Mouse (Mus musculus) heart, embryonic 15.5 days (tissue): ENCODE data around the gene Slc12a9. TPM values are rescaled to one million over a fixed set of nuclear protein-coding genes. Genes with fewer than 3 reads are reported as not detected.

Experiments
- ATAC-seq: fragments of 200-750 bp; cut with Nextera tagmentation; replicated peaks from 2 replicates; pipeline ENCODE4 v1.8.0; 2017; ENCODE audit warnings: low read depth, moderate TSS enrichment; ENCODE audit not compliant: insufficient number of reproducible peaks, insufficient read depth, low FRiP score
- H3K27ac ChIP-seq: fragments of 300-500 bp; sonication (generic); 2 replicates; pipeline ENCODE4 v1.5.1; 2015; ENCODE audit warnings: mild to moderate bottlenecking, inconsistent platforms
- H3K27me3 ChIP-seq: fragments of 300-500 bp; sonication (generic); 2 replicates; pipeline ENCODE4 v1.6.1; 2015; ENCODE audit warnings: inconsistent platforms
- H3K36me3 ChIP-seq: fragments of 300-500 bp; sonication (generic); 2 replicates; pipeline ENCODE4 v1.6.1; 2015; ENCODE audit warnings: mild to moderate bottlenecking, inconsistent platforms
- H3K4me1 ChIP-seq: fragments of 300-500 bp; sonication (generic); replicated peaks from 2 replicates; pipeline ENCODE4 v1.6.1; 2015; ENCODE audit warnings: inconsistent platforms
- H3K4me2 ChIP-seq: fragments of 300-500 bp; sonication (generic); 2 replicates; pipeline ENCODE4 v1.6.1; 2015; ENCODE audit warnings: inconsistent platforms, mild to moderate bottlenecking, moderate library complexity
- H3K4me3 ChIP-seq: fragments of 300-500 bp; sonication (generic); 2 replicates; pipeline ENCODE4 v1.5.1; 2015; ENCODE audit warnings: mild to moderate bottlenecking, inconsistent platforms
- H3K9ac ChIP-seq: fragments of 300-500 bp; sonication (generic); 2 replicates; pipeline ENCODE4 v1.6.1; 2015; ENCODE audit warnings: mild to moderate bottlenecking, inconsistent platforms
- H3K9me3 ChIP-seq: fragments of 300-500 bp; sonication (generic); replicated peaks from 2 replicates; pipeline ENCODE4 v1.6.1; 2016; ENCODE audit warnings: inconsistent platforms
- WGBS: fragments of 180-500 bp; shearing (Covaris S2); methylation state at CpG from one replicate; pipeline ENCODE4 v1.1.7; 2015; ENCODE audit warnings: mixed read lengths; 5-methylcytosine and 5-hydroxymethylcytosine counted together
- polyA plus RNA-seq: library from polyadenylated mRNA; unstranded; fragments of >200 nt; fragmentation: Nextera tagmentation; extraction: Ambion mirVana; gene quantifications from 2 replicates; pipeline ENCODE4 v1.2.1, GENCODE M21; 2015

Gene Slc12a9
- polyA plus RNA-seq, 1 experiment from 2014 or later, result 6.5 TPM

GRCm38 (mm10) chr5:137294744-137295093, 38.7 kb downstream of the Slc12a9 start:
- peak overlapping the region; percentile 99 for H3K4me2 ChIP-seq
- H3K4me1 ChIP-seq, result peaks cover 27% of the 10 kb centered on the region
- H3K9ac ChIP-seq, result peak overlapping the region; percentile 78
- peak overlapping the region; percentile 96 for H3K27ac ChIP-seq
- WGBS, result 7% methylated on average over 18 of the region's 18 CpGs
- peak overlapping the region; percentile 65 for H3K4me3 ChIP-seq
- ATAC-seq, result peak; percentile 23
- H3K36me3 ChIP-seq, result peaks cover 45% of the 10 kb centered on the region
- H3K27me3 ChIP-seq, result peaks cover 22% of the 10 kb centered on the region
- no peaks in the 10 kb centered on the region for H3K9me3 ChIP-seq

- Histone ChIP-seq H3K4me3 (peak within 1 kb of the TSS; percentile 65), H3K27me3 (peaks cover 28% of the 10 kb centered on the region), H3K4me1 (peaks cover 32% of the 10 kb centered on the region), H3K9me3 (no peaks in the 10 kb centered on the region), H3K9ac (peak within 1 kb of the TSS; percentile 78), H3K36me3 (peaks cover 38% of the 10 kb centered on the region), H3K4me2 (peak within 1 kb of the TSS; percentile 99), H3K27ac (peak within 1 kb of the TSS; percentile 96)
- ATAC-seq, result peak; percentile 94
- under 1% methylated on average over 52 of the region's 52 CpGs for WGBS
Observed at GRCm38 (mm10) chr5:137293839-137294743, 39.3 kb downstream of the Slc12a9 start, which contains the start of gene Ufsp1. TSS of gene Ufsp1 (plus strand) at chr5:137294629.

DNA sequence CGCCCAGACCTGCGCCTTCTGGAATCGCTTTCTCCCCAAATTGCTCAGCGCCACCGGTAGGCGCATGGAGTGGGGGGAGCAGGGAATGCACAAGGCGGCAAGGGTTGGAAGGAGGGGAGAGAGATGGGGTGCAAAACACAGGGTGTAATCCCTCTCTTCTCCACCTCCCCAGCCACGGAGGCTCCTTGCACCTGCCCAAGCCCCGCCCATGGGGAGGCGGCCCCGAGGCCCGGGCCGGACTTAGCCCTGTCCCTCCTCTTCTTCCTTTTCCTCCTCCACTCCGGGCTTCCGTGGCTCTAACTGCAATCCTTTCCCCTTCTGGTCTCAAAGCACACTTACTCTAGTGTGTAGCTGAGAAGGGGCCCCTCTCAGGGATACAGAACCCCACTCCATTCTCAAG, 40.1 kb downstream of the Slc12a9 start:
- 0% methylated on average over 15 of the region's 15 CpGs for WGBS
- Histone ChIP-seq H3K9me3 (no peaks in the 10 kb centered on the region), H3K27me3 (peaks cover 33% of the 10 kb centered on the region), H3K4me1 (peaks cover 40% of the 10 kb centered on the region), H3K36me3 (peaks cover 30% of the 10 kb centered on the region), H3K4me3 (peak overlapping the region; percentile 65), H3K4me2 (peak overlapping the region; percentile 99), H3K9ac (peak overlapping the region; percentile 77), H3K27ac (peak overlapping the region; percentile 96)
- ATAC-seq, result peak; percentile 52

- H3K27me3 ChIP-seq, result peaks cover 47% of the 10 kb centered on the region
- H3K4me3 ChIP-seq, result no peak overlapping the region
- no peak overlapping the region for H3K4me2 ChIP-seq
- peaks cover 56% of the 10 kb centered on the region for H3K4me1 ChIP-seq
- H3K36me3 ChIP-seq, result peaks cover 12% of the 10 kb centered on the region; the same call in 1 of the 2 replicates
- no peak overlapping the region for H3K27ac ChIP-seq
- ATAC-seq, result no peak
- WGBS, result 72% methylated on average over 15 of the region's 15 CpGs
- no peak overlapping the region for H3K9ac ChIP-seq
- H3K9me3 ChIP-seq, result no peaks in the 10 kb centered on the region
Observed at GRCm38 (mm10) chr5:137291381-137291926, 41.9 kb downstream of the Slc12a9 start.

DNA sequence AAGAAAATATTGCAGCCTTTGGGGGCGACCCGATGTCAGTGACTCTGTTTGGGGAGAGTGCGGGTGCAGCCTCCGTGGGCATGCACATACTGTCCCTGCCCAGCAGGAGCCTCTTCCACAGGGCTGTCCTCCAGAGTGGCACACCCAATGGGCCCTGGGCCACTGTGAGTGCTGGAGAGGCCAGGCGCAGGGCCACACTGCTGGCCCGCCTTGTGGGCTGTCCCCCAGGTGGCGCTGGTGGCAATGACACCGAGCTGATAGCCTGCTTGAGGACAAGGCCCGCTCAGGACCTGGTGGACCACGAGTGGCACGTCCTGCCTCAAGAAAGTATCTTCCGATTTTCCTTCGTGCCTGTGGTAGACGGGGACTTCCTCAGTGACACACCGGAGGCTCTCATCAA, 42.7 kb downstream of the Slc12a9 start:
- H3K9me3 ChIP-seq, result no peaks in the 10 kb centered on the region
- no peak for ATAC-seq
- no peak overlapping the region for H3K9ac ChIP-seq
- H3K4me1 ChIP-seq, result peaks cover 56% of the 10 kb centered on the region
- peak overlapping the region; percentile 19; the same call in 1 of the 2 replicates for H3K4me3 ChIP-seq
- H3K36me3 ChIP-seq, result peaks cover 4% of the 10 kb centered on the region; the same call in 1 of the 2 replicates
- H3K4me2 ChIP-seq, result peak overlapping the region; percentile 86; the same call in 1 of the 2 replicates
- no peak overlapping the region for H3K27ac ChIP-seq
- 19% methylated on average over 15 of the region's 15 CpGs for WGBS
- peaks cover 51% of the 10 kb centered on the region for H3K27me3 ChIP-seq

DNA sequence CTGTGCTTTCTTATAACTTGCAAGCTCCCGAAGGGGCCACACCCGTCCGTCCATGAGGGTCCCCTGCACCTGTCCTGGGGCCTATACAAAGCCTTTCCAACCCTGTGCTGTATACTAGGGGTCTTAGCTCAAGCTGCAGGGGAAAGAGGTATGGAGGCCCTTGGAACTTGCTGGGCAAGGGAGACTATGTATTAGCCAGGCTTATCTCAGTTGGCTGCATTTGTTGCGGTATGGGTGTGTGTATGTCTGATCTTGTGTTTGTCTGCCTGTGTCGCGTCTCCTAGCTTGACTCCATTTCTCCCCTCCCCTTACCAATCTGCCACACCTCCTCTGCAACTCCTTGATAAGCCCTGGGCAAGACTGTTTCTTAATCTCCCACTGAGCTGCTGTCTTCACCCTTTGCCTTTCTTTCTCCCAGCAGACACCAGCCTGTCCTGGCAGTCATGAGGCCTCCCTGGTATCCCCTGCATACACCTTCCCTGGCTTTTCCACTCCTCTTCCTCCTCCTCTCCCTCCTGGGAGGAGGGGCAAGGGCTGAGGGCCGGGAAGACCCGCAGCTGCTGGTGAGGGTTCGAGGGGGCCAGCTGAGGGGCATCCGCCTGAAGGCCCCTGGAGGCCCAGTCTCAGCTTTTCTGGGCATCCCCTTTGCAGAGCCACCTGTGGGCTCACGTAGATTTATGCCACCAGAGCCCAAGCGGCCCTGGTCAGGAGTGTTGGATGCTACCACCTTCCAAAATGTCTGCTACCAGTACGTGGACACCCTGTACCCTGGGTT, 43.6 kb downstream of the Slc12a9 start:
- H3K4me3 ChIP-seq, result peak overlapping the region; percentile 48
- H3K9ac ChIP-seq, result peak overlapping the region; percentile 46
- no peak for ATAC-seq
- 52% methylated on average over 13 of the region's 13 CpGs for WGBS
- H3K36me3 ChIP-seq, result no peaks in the 10 kb centered on the region
- H3K4me1 ChIP-seq, result peaks cover 49% of the 10 kb centered on the region
- H3K27me3 ChIP-seq, result peaks cover 51% of the 10 kb centered on the region
- 0 out of 2 replicates have a peak overlapping the region, but pooled peaks have one; percentile 39 for H3K27ac ChIP-seq
- no peaks in the 10 kb centered on the region for H3K9me3 ChIP-seq
- H3K4me2 ChIP-seq, result peak overlapping the region; percentile 86

DNA sequence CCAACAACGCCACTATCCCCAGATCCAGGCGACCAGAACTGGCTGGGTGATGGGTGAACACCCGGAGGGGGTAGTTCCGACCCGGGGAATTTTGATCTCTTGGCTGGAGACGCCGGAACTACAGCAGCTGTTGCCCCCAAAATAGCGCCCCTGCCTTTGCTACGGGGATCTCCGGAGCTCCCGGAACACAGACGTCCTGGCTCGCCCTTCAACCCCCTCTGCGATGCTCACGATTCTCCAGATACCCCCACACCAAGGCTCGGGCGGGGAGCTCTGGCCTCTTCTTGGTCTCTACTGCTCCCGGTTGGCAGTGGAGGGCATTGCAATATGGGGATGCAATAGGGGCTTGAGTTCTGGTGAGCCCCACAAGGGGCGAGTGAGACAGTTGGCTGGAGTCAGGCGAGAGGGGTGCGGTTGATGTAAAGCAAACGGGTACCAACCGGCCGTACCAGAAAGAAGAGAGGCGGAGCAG, 44.4 kb downstream of the Slc12a9 start:
- Histone ChIP-seq H3K27ac (peak overlapping the region; percentile 39; the same call in 1 of the 2 replicates), H3K9me3 (no peaks in the 10 kb centered on the region), H3K9ac (peak overlapping the region; percentile 46), H3K4me3 (peak overlapping the region; percentile 48), H3K4me2 (peak overlapping the region; percentile 86), H3K27me3 (peaks cover 51% of the 10 kb centered on the region), H3K36me3 (no peaks in the 10 kb centered on the region), H3K4me1 (peaks cover 46% of the 10 kb centered on the region)
- no peak for ATAC-seq
- WGBS, result 2% methylated on average over 25 of the region's 25 CpGs

DNA sequence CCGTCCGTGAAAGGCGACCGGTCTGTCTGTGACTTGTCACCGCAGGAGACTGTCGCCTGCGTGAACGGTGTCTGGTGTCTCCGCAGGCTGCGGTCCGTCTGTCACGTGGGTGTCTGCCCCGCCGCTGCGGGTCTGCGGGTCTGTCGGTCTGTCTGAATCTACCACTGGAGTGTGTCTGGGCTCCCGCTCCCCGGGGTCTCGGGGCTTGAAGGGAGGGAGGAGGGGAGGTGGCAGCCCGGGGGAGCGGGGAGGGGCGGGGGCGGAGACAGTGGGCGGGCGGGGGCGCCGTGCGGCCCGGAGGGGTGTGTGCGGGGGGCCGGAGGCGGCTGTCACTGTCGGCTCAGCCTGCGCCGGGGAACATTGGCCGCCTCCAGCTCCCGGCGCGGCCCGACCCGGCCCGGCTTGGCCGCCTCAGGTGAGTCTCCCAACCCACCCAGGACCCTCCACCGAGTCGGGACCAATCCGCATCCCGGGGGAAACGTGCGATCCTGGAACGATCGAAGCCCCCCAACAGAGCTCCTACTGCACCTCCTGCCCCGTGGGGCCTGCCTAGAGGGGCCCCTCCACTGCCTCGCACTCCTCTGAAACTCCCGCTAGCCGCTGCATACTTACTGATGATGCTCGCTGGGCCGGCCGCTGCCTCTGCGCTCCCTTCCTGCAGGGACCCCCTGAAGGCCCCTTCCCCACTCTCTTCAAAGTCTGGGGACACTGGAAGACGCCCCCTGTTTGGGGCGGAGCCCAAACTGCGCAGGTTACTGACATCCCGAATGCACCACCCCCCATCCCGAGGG, 45.2 kb downstream of the Slc12a9 start:
- Histone ChIP-seq H3K9ac (peak overlapping the region; percentile 50), H3K9me3 (no peaks in the 10 kb centered on the region), H3K27me3 (peaks cover 51% of the 10 kb centered on the region), H3K27ac (peak overlapping the region; percentile 42; the same call in 1 of the 2 replicates), H3K4me2 (peak overlapping the region; percentile 86), H3K4me3 (peak overlapping the region; percentile 48), H3K36me3 (no peaks in the 10 kb centered on the region), H3K4me1 (peaks cover 43% of the 10 kb centered on the region)
- ATAC-seq, result 0 out of 2 replicates have a peak, but pooled peaks have one; percentile 14
- WGBS, result 2% methylated on average over 42 of the region's 65 CpGs

- Histone ChIP-seq H3K4me1 (peaks cover 38% of the 10 kb centered on the region), H3K4me2 (peak within 1 kb of the TSS; percentile 86), H3K9ac (peak within 1 kb of the TSS; percentile 50), H3K27ac (peak within 1 kb of the TSS; percentile 42; the same call in 1 of the 2 replicates), H3K27me3 (peaks cover 51% of the 10 kb centered on the region), H3K4me3 (peak within 1 kb of the TSS; percentile 48), H3K9me3 (no peaks in the 10 kb centered on the region), H3K36me3 (no peaks in the 10 kb centered on the region)
- ATAC-seq, result peak; percentile 14; the same call in 1 of the 2 replicates
- WGBS, result 2% methylated on average over 40 of the region's 40 CpGs
Observed at GRCm38 (mm10) chr5:137287032-137287952, 46.1 kb downstream of the Slc12a9 start, which contains the start of gene Ache. TSS of gene Ache (plus strand) at chr5:137287519.
